8 mouse cellular contexts compared by ENCODE assay signal in genomic region chr7:44603186-44603855, GRCm38 (mm10). TPM values are rescaled to one million over a fixed set of nuclear protein-coding genes. Genes with fewer than 3 reads are reported as not detected.
DNase-seq lines count a peak whose midpoint lies in the region; ATAC-seq and TF ChIP-seq lines count a peak whose summit lies in the region.

No protein-coding gene starts in this region.

- 3% methylated on average over 20 of the region's 20 CpGs for WGBS in heart, embryonic 10.5 days
- WGBS in heart, embryonic 11.5 days (ENCODE audit: insufficient replicate concordance): 3% methylated on average over 20 of the region's 20 CpGs
- 4% methylated on average over 20 of the region's 20 CpGs for WGBS in embryonic facial prominence, embryonic 13.5 days
- 2% methylated on average over 20 of the region's 20 CpGs for WGBS in midbrain, embryonic 11.5 days

- no peak overlapping the region for H3K9ac ChIP-seq in heart, embryonic 11.5 days (ENCODE audit: low read depth, low read length)
- peak overlapping the region; percentile 38 for H3K9ac ChIP-seq in ES-Bruce4 (ENCODE audit: low read depth, poor library complexity, severe bottlenecking)
- peak overlapping the region; percentile 38 for H3K9ac ChIP-seq in embryonic facial prominence, embryonic 13.5 days
- H3K9ac ChIP-seq in midbrain, embryonic 11.5 days (ENCODE audit: low read length): peak overlapping the region; percentile 37; the same call in 1 of the 2 replicates

- H3K9me3 ChIP-seq in heart, embryonic 10.5 days: no peaks in the 10 kb centered on the region
- H3K9me3 ChIP-seq in heart, embryonic 11.5 days (replicated peaks; ENCODE audit: control insufficient read depth, low read length): no peaks in the 10 kb centered on the region
- no peaks in the 10 kb centered on the region for H3K9me3 ChIP-seq in ES-Bruce4 (replicated peaks; ENCODE audit: control insufficient read depth, insufficient read depth, low read length, poor library complexity, severe bottlenecking)
- H3K9me3 ChIP-seq in embryonic facial prominence, embryonic 13.5 days: no peaks in the 10 kb centered on the region
- no peaks in the 10 kb centered on the region for H3K9me3 ChIP-seq in midbrain, embryonic 11.5 days (ENCODE audit: control insufficient read depth, low read length)

- no peak for ATAC-seq in heart, embryonic 11.5 days (replicated peaks; ENCODE audit: insufficient number of reproducible peaks, low FRiP score, low TSS enrichment)
- ATAC-seq in embryonic facial prominence, embryonic 13.5 days (ENCODE audit: insufficient number of reproducible peaks, insufficient read depth, low FRiP score, low TSS enrichment, low read depth): no peak
- ATAC-seq in midbrain, embryonic 11.5 days (ENCODE audit: low FRiP score): no peak

- DNase-seq in heart, embryonic 10.5 days (ENCODE audit: low spot score): no peak
- DNase-seq in midbrain, embryonic 11.5 days (ENCODE audit: low spot score, missing footprints): peak; percentile 90
- DNase-seq in spleen, postnatal 10 days (ENCODE audit: low spot score in 2 of 2): no peak
- no peak for DNase-seq in frontal cortex, adult 2 months (ENCODE audit: extremely low spot score in 1 of 2, low spot score in 1 of 2)
- DNase-seq in ovary, adult 18-20 months (ENCODE audit: low spot score): no peak

- H3K27ac ChIP-seq in heart, embryonic 10.5 days: no peak overlapping the region
- H3K27ac ChIP-seq in heart, embryonic 11.5 days (ENCODE audit: low read depth, low read length): no peak overlapping the region
- peak overlapping the region; percentile 87 for H3K27ac ChIP-seq in ES-Bruce4 (ENCODE audit: insufficient read depth, low read length)
- no peak overlapping the region for H3K27ac ChIP-seq in embryonic facial prominence, embryonic 13.5 days
- no peak overlapping the region; the same call in 1 of the 2 replicates for H3K27ac ChIP-seq in midbrain, embryonic 11.5 days (ENCODE audit: low read depth, low read length)

- H3K4me3 ChIP-seq in heart, embryonic 10.5 days: peak overlapping the region; percentile 55
- H3K4me3 ChIP-seq in heart, embryonic 11.5 days (ENCODE audit: low read depth, low read length): no peak overlapping the region
- H3K4me3 ChIP-seq in ES-Bruce4 (ENCODE audit: low read depth, low read length): peak overlapping the region; percentile 68
- H3K4me3 ChIP-seq in embryonic facial prominence, embryonic 13.5 days: peak overlapping the region; percentile 41
- peak overlapping the region; percentile 24; the same call in 1 of the 2 replicates for H3K4me3 ChIP-seq in midbrain, embryonic 11.5 days (ENCODE audit: low read depth, low read length)

- H3K36me3 ChIP-seq in heart, embryonic 10.5 days: no peaks in the 10 kb centered on the region
- H3K36me3 ChIP-seq in heart, embryonic 11.5 days (ENCODE audit: control insufficient read depth, insufficient read depth, low read length): no peaks in the 10 kb centered on the region
- 0 out of 2 replicates have a peak, but pooled peaks cover 2% of the 10 kb centered on the region for H3K36me3 ChIP-seq in ES-Bruce4 (ENCODE audit: control insufficient read depth, insufficient read depth, low read length, poor library complexity, severe bottlenecking)
- no peaks in the 10 kb centered on the region for H3K36me3 ChIP-seq in embryonic facial prominence, embryonic 13.5 days
- H3K36me3 ChIP-seq in midbrain, embryonic 11.5 days (ENCODE audit: control insufficient read depth, insufficient read depth, low read length): no peaks in the 10 kb centered on the region

- H3K4me1 ChIP-seq in heart, embryonic 10.5 days: peaks cover 21% of the 10 kb centered on the region
- H3K4me1 ChIP-seq in heart, embryonic 11.5 days (ENCODE audit: control insufficient read depth, insufficient read depth, low read length): no peaks in the 10 kb centered on the region
- H3K4me1 ChIP-seq in ES-Bruce4 (ENCODE audit: control insufficient read depth, insufficient read depth, low read length): peaks cover 11% of the 10 kb centered on the region
- peaks cover 31% of the 10 kb centered on the region for H3K4me1 ChIP-seq in embryonic facial prominence, embryonic 13.5 days
- H3K4me1 ChIP-seq in midbrain, embryonic 11.5 days (ENCODE audit: control insufficient read depth, insufficient read depth, low read length): peaks cover 26% of the 10 kb centered on the region

- peak; percentile 75 for TF ChIP-seq EP300 in ES-Bruce4 (IDR thresholded peaks at IDR 0.05; ENCODE audit: insufficient read depth, low read depth, low read length)

- no peak for TF ChIP-seq POLR2A in ES-Bruce4 (IDR thresholded peaks at IDR 0.05; ENCODE audit: insufficient read depth, low read length)

- H3K4me2 ChIP-seq in heart, embryonic 11.5 days: no peak overlapping the region
- H3K4me2 ChIP-seq in embryonic facial prominence, embryonic 13.5 days: peak overlapping the region; percentile 62
- peak overlapping the region; percentile 42 for H3K4me2 ChIP-seq in midbrain, embryonic 11.5 days

- no peak for TF ChIP-seq CTCF in ES-Bruce4 (IDR thresholded peaks at IDR 0.05; ENCODE audit: low read depth, low read length)

- peaks cover 99% of the 10 kb centered on the region for H3K27me3 ChIP-seq in heart, embryonic 10.5 days (ENCODE audit: insufficient read depth, poor library complexity, severe bottlenecking)
- H3K27me3 ChIP-seq in heart, embryonic 11.5 days (ENCODE audit: control insufficient read depth, insufficient read depth, low read length): peaks cover 85% of the 10 kb centered on the region
- no peaks in the 10 kb centered on the region for H3K27me3 ChIP-seq in ES-Bruce4 (ENCODE audit: control insufficient read depth, insufficient read depth, low read length, poor library complexity, severe bottlenecking)
- peaks cover 67% of the 10 kb centered on the region for H3K27me3 ChIP-seq in embryonic facial prominence, embryonic 13.5 days
- peaks cover 26% of the 10 kb centered on the region for H3K27me3 ChIP-seq in midbrain, embryonic 11.5 days (ENCODE audit: control insufficient read depth, insufficient read depth, low read length)

RNA-seq across cellular contexts. Expression of gene Kcnc3, which starts 12.9 kb away (rescaled TPM):
- 0.02 and 0.24 TPM in 2 replicates for polyA plus RNA-seq in heart, embryonic 10.5 days (2016; fragmentation: Nextera tagmentation; extraction: Ambion mirVana)
- polyA plus RNA-seq in heart, embryonic 11.5 days (2014; fragmentation: Nextera tagmentation; extraction: Ambion mirVana): 0.07 and 0.23 TPM in 2 replicates
- polyA plus RNA-seq in ES-Bruce4 (2011; ENCODE audit: insufficient read depth, insufficient read length, low read depth, missing spikeins): 12.3 and 15.5 TPM in 2 replicates
- 0.72 and 1.8 TPM in 2 replicates for polyA plus RNA-seq in embryonic facial prominence, embryonic 13.5 days (2015; fragmentation: Nextera tagmentation; extraction: Ambion mirVana)
- 0.86 and 1.3 TPM in 2 replicates for polyA plus RNA-seq in midbrain, embryonic 11.5 days (2014; fragmentation: Nextera tagmentation; extraction: Ambion mirVana)
- polyA plus RNA-seq in frontal cortex, adult 2 months (2012; rRNA removed): 47.9 and 49.9 TPM in 2 replicates

RNA-seq across cellular contexts. Expression of gene Napsa, which starts 31.1 kb away (rescaled TPM):
- 0.64 TPM in 1 of 2 replicates, not detected in the other for polyA plus RNA-seq in heart, embryonic 10.5 days (2016; fragmentation: Nextera tagmentation; extraction: Ambion mirVana)
- polyA plus RNA-seq in heart, embryonic 11.5 days (2014; fragmentation: Nextera tagmentation; extraction: Ambion mirVana): 0.70 TPM in 1 of 2 replicates, not detected in the other
- polyA plus RNA-seq in ES-Bruce4 (2011; ENCODE audit: insufficient read depth, insufficient read length, low read depth, missing spikeins): 0.97 and 1.1 TPM in 2 replicates
- polyA plus RNA-seq in embryonic facial prominence, embryonic 13.5 days (2015; fragmentation: Nextera tagmentation; extraction: Ambion mirVana): 1.1 and 1.8 TPM in 2 replicates
- polyA plus RNA-seq in midbrain, embryonic 11.5 days (2014; fragmentation: Nextera tagmentation; extraction: Ambion mirVana): 0.21 and 0.33 TPM in 2 replicates
- 0.40 and 0.54 TPM in 2 replicates for polyA plus RNA-seq in frontal cortex, adult 2 months (2012; rRNA removed)

RNA-seq across cellular contexts. Expression of gene Nr1h2, which starts 49.6 kb away (rescaled TPM):
- 59.9 and 65.3 TPM in 2 replicates for polyA plus RNA-seq in heart, embryonic 10.5 days (2016; fragmentation: Nextera tagmentation; extraction: Ambion mirVana)
- 48.5 and 53.4 TPM in 2 replicates for polyA plus RNA-seq in heart, embryonic 11.5 days (2014; fragmentation: Nextera tagmentation; extraction: Ambion mirVana)
- 67.6 and 95.7 TPM in 2 replicates for polyA plus RNA-seq in ES-Bruce4 (2011; ENCODE audit: insufficient read depth, insufficient read length, low read depth, missing spikeins)
- 72.3 and 80.1 TPM in 2 replicates for polyA plus RNA-seq in embryonic facial prominence, embryonic 13.5 days (2015; fragmentation: Nextera tagmentation; extraction: Ambion mirVana)
- polyA plus RNA-seq in midbrain, embryonic 11.5 days (2014; fragmentation: Nextera tagmentation; extraction: Ambion mirVana): 63.8 and 69.6 TPM in 2 replicates
- 82.9 and 90.2 TPM in 2 replicates for polyA plus RNA-seq in frontal cortex, adult 2 months (2012; rRNA removed)

RNA-seq across cellular contexts. Expression of gene Pold1, which starts 54.7 kb away (rescaled TPM):
- polyA plus RNA-seq in heart, embryonic 10.5 days (2016; fragmentation: Nextera tagmentation; extraction: Ambion mirVana): 96.8 and 101 TPM in 2 replicates
- polyA plus RNA-seq in heart, embryonic 11.5 days (2014; fragmentation: Nextera tagmentation; extraction: Ambion mirVana): 40.1 and 43.1 TPM in 2 replicates
- 81.9 and 86.6 TPM in 2 replicates for polyA plus RNA-seq in ES-Bruce4 (2011; ENCODE audit: insufficient read depth, insufficient read length, low read depth, missing spikeins)
- polyA plus RNA-seq in embryonic facial prominence, embryonic 13.5 days (2015; fragmentation: Nextera tagmentation; extraction: Ambion mirVana): 94.4 and 104 TPM in 2 replicates
- 51.8 and 58.5 TPM in 2 replicates for polyA plus RNA-seq in midbrain, embryonic 11.5 days (2014; fragmentation: Nextera tagmentation; extraction: Ambion mirVana)
- polyA plus RNA-seq in frontal cortex, adult 2 months (2012; rRNA removed): 14.9 and 15.3 TPM in 2 replicates
